Mouse (Mus musculus): Measurements from ENCODE around the gene Smarcd1. TPM values are rescaled to one million over a fixed set of nuclear protein-coding genes. Genes with fewer than 3 reads are reported as not detected.

Smarcd1 gene
- polyA plus RNA-seq (2012; ENCODE audit: insufficient read depth, insufficient read length, missing spikeins), result 14.9 and 17.4 TPM in 2 replicates

- Histone ChIP-seq H3K4me1 (ENCODE audit: control insufficient read depth, insufficient read depth, insufficient read length, low read length) (peaks cover 11% of the 10 kb centered on the region; the same call in 1 of the 2 replicates), H3K4me3 (ENCODE audit: insufficient read depth, low read depth, low read length) (peak within 1 kb of the TSS; percentile 78), H3K27ac (replicated peaks; ENCODE audit: low read depth, low read length) (peak within 1 kb of the TSS; percentile 67)
Measured at GRCm38 (mm10) chr15:99701999-99702900, at the start of gene Smarcd1. TSS of gene Smarcd1 (plus strand) at chr15:99702129.

GRCm38 (mm10) chr15:99653291-99653690 lies 48.6 kb upstream of the Smarcd1 start:
- H3K27ac ChIP-seq (replicated peaks; ENCODE audit: low read depth, low read length), result no peak overlapping the region
- no peaks in the 10 kb centered on the region for H3K4me1 ChIP-seq (ENCODE audit: control insufficient read depth, insufficient read depth, insufficient read length, low read length)
- peak overlapping the region; percentile 15; the same call in 1 of the 2 replicates for H3K4me3 ChIP-seq (ENCODE audit: insufficient read depth, low read depth, low read length)

- H3K27ac ChIP-seq (replicated peaks; ENCODE audit: low read depth, low read length), result no peak overlapping the region
- H3K4me1 ChIP-seq (ENCODE audit: control insufficient read depth, insufficient read depth, insufficient read length, low read length), result no peaks in the 10 kb centered on the region
- H3K4me3 ChIP-seq (ENCODE audit: insufficient read depth, low read depth, low read length), result peak overlapping the region; percentile 15; the same call in 1 of the 2 replicates
Measured at GRCm38 (mm10) chr15:99653876-99654275, 48.1 kb upstream of the Smarcd1 start.

GRCm38 (mm10) chr15:99655956-99656355 lies 46.0 kb upstream of the Smarcd1 start:
- H3K27ac ChIP-seq (replicated peaks; ENCODE audit: low read depth, low read length), result no peak overlapping the region
- no peak overlapping the region for H3K4me3 ChIP-seq (ENCODE audit: insufficient read depth, low read depth, low read length)
- no peaks in the 10 kb centered on the region for H3K4me1 ChIP-seq (ENCODE audit: control insufficient read depth, insufficient read depth, insufficient read length, low read length)

GRCm38 (mm10) chr15:99658437-99658836 lies 43.5 kb upstream of the Smarcd1 start:
- H3K27ac ChIP-seq (replicated peaks; ENCODE audit: low read depth, low read length), result no peak overlapping the region
- no peaks in the 10 kb centered on the region for H3K4me1 ChIP-seq (ENCODE audit: control insufficient read depth, insufficient read depth, insufficient read length, low read length)
- no peak overlapping the region for H3K4me3 ChIP-seq (ENCODE audit: insufficient read depth, low read depth, low read length)

- H3K4me1 ChIP-seq (ENCODE audit: control insufficient read depth, insufficient read depth, insufficient read length, low read length), result peaks cover 2% of the 10 kb centered on the region; the same call in 1 of the 2 replicates
- H3K4me3 ChIP-seq (ENCODE audit: insufficient read depth, low read depth, low read length), result no peak overlapping the region
- no peak overlapping the region for H3K27ac ChIP-seq (replicated peaks; ENCODE audit: low read depth, low read length)
Measured at GRCm38 (mm10) chr15:99661121-99661830, 40.7 kb upstream of the Smarcd1 start.

GRCm38 (mm10) chr15:99662371-99662770 lies 39.6 kb upstream of the Smarcd1 start:
- H3K4me1 ChIP-seq (ENCODE audit: control insufficient read depth, insufficient read depth, insufficient read length, low read length), result peaks cover 2% of the 10 kb centered on the region; the same call in 1 of the 2 replicates
- no peak overlapping the region for H3K4me3 ChIP-seq (ENCODE audit: insufficient read depth, low read depth, low read length)
- H3K27ac ChIP-seq (replicated peaks; ENCODE audit: low read depth, low read length), result no peak overlapping the region

- H3K4me3 ChIP-seq (ENCODE audit: insufficient read depth, low read depth, low read length), result peak overlapping the region; percentile 28
- H3K27ac ChIP-seq (replicated peaks; ENCODE audit: low read depth, low read length), result no peak overlapping the region
Measured at GRCm38 (mm10) chr15:99663964-99664599, 37.8 kb upstream of the Smarcd1 start.

GRCm38 (mm10) chr15:99664600-99665451 lies 37.1 kb upstream of the Smarcd1 start:
- Histone ChIP-seq H3K4me1 (ENCODE audit: control insufficient read depth, insufficient read depth, insufficient read length, low read length) (peaks cover 2% of the 10 kb centered on the region; the same call in 1 of the 2 replicates), H3K27ac (replicated peaks; ENCODE audit: low read depth, low read length) (no peak overlapping the region), H3K4me3 (ENCODE audit: insufficient read depth, low read depth, low read length) (peak overlapping the region; percentile 41)

More at GRCm38 (mm10) chr15:99663964-99664599, 37.8 kb upstream of the Smarcd1 start:
- peaks cover 2% of the 10 kb centered on the region; the same call in 1 of the 2 replicates for H3K4me1 ChIP-seq (ENCODE audit: control insufficient read depth, insufficient read depth, insufficient read length, low read length)

- Histone ChIP-seq H3K27ac (replicated peaks; ENCODE audit: low read depth, low read length) (no peak overlapping the region), H3K4me1 (ENCODE audit: control insufficient read depth, insufficient read depth, insufficient read length, low read length) (peaks cover 2% of the 10 kb centered on the region; the same call in 1 of the 2 replicates), H3K4me3 (ENCODE audit: insufficient read depth, low read depth, low read length) (no peak overlapping the region)
Measured at GRCm38 (mm10) chr15:99667544-99667943, 34.4 kb upstream of the Smarcd1 start.

GRCm38 (mm10) chr15:99668881-99669280 lies 33.0 kb upstream of the Smarcd1 start:
- Histone ChIP-seq H3K27ac (replicated peaks; ENCODE audit: low read depth, low read length) (no peak overlapping the region), H3K4me3 (ENCODE audit: insufficient read depth, low read depth, low read length) (no peak overlapping the region), H3K4me1 (ENCODE audit: control insufficient read depth, insufficient read depth, insufficient read length, low read length) (peaks cover 2% of the 10 kb centered on the region; the same call in 1 of the 2 replicates)

GRCm38 (mm10) chr15:99669392-99669791 lies 32.5 kb upstream of the Smarcd1 start:
- Histone ChIP-seq H3K4me3 (ENCODE audit: insufficient read depth, low read depth, low read length) (no peak overlapping the region), H3K27ac (replicated peaks; ENCODE audit: low read depth, low read length) (no peak overlapping the region), H3K4me1 (ENCODE audit: control insufficient read depth, insufficient read depth, insufficient read length, low read length) (peaks cover under 1% of the 10 kb centered on the region; the same call in 1 of the 2 replicates)

GRCm38 (mm10) chr15:99670154-99670821 lies 31.6 kb upstream of the Smarcd1 start, which contains the start of gene Asic1:
TSS of gene Asic1 (plus strand) at chr15:99670368.
- H3K27ac ChIP-seq (replicated peaks; ENCODE audit: low read depth, low read length), result no peak within 1 kb of the TSS
- no peaks in the 10 kb centered on the region for H3K4me1 ChIP-seq (ENCODE audit: control insufficient read depth, insufficient read depth, insufficient read length, low read length)
- H3K4me3 ChIP-seq (ENCODE audit: insufficient read depth, low read depth, low read length), result peak within 1 kb of the TSS; percentile 38
